Mouse (Mus musculus): ENCODE results near the gene Zfp948. TPM values are rescaled to one million over a fixed set of nuclear protein-coding genes. Genes with fewer than 3 reads are reported as not detected.
A peak's percentile ranks its signal among the peaks of the same experiment; 100 is the strongest.

Zfp948 gene
- total and polyA plus RNA-seq, 3 experiments: 2.1 to 22.6 (median 13.8) TPM

DNA sequence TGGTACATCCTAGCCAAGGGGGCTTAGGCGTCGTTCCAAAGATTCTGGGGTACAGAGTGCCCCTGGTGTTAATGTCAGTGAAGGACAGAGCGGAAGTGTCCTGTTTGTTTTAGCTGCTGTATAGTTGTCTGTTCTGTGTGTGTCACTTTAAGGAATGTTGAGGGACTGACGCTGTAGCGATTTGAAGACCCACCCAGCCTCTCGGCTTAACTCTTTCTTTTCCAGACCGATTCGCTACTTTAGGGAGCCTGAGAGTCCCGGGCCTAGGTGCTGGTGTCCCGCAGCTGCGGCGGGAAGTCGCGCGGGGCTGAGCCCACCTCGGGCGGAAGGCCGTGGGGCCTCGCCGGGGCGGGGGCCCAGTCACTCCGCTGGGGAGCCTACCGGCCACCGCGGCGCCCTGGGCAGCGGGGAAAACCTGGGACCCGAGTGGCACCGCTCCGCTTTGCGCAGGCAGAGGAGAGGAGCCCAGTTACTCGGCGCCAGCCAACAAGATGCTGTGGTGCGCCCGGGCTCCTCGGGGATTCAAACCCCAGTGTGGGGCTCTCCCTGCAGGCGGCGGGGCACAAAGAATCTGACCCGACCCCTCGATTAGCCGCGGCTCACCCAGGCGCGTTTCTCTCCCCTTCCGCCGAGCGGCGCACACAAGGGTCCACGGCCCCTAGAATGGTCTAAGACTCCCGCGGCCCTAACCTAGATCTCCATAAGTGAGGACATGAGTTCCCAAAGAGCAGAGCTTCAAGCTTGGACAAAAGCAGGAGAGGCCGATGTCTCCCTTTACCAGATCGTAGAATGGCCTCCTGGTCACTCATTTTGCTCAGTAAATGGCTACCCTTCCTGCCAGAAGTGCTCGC is 34.5 kb upstream of the Zfp948 start:
- Histone ChIP-seq H3K36me3 (replicated peaks) (no peaks in the 10 kb centered on the region), H3K4me3 (ENCODE audit: low read depth, low read length) (peak overlapping the region; percentile 77), H3K4me1 (ENCODE audit: insufficient read depth, low read depth, low read length) (peaks cover 42% of the 10 kb centered on the region), H3K9me3 (replicated peaks) (no peaks in the 10 kb centered on the region), H3K27me3 (ENCODE audit: insufficient read depth, low read length) (no peaks in the 10 kb centered on the region)
- TF ChIP-seq GATA1 (IDR thresholded peaks at IDR 0.05; ENCODE audit: borderline replicate concordance, low read length): no peak
- TF ChIP-seq TAL1 (conservative IDR thresholded peaks at IDR 0.05; ENCODE audit: low read depth, low read length): no peak
- no peak for TF ChIP-seq GATA2 (IDR thresholded peaks at IDR 0.05; ENCODE audit: borderline replicate concordance, low read depth, low read length)
- no peak for TF ChIP-seq CTCF (IDR thresholded peaks at IDR 0.05; ENCODE audit: low read depth, low read length)
- TF ChIP-seq POLR2AphosphoS5 (IDR thresholded peaks at IDR 0.05; ENCODE audit: insufficient replicate concordance, low read depth, low read length): no peak
- DNase-seq (ENCODE audit: low spot score) (peak; percentile 65), ATAC-seq (ENCODE audit: extremely low read depth, insufficient number of reproducible peaks, low FRiP score, poor library complexity, severe bottlenecking) (peak; percentile 68)

DNA sequence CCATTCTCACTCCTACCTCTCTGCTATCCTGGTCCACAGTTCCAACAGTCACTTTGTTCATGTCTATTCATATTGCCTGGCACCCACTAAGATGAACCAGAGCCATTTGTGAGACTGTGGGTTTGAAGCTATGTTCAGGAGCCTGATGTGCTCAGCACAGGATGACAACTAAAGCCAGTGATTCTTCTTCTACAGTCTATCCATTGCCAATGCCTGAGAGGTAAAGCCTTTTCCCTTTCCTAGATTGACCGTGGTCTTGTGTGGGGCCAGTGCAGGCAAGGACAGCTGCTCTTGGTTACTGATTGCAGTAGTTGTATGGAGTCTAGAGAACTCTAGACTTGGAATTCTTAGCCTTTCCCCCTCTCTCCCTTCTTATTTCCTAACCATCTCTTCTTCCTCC is 32.8 kb upstream of the Zfp948 start:
- H3K4me1 ChIP-seq (ENCODE audit: insufficient read depth, low read depth, low read length): peaks cover 42% of the 10 kb centered on the region

DNA sequence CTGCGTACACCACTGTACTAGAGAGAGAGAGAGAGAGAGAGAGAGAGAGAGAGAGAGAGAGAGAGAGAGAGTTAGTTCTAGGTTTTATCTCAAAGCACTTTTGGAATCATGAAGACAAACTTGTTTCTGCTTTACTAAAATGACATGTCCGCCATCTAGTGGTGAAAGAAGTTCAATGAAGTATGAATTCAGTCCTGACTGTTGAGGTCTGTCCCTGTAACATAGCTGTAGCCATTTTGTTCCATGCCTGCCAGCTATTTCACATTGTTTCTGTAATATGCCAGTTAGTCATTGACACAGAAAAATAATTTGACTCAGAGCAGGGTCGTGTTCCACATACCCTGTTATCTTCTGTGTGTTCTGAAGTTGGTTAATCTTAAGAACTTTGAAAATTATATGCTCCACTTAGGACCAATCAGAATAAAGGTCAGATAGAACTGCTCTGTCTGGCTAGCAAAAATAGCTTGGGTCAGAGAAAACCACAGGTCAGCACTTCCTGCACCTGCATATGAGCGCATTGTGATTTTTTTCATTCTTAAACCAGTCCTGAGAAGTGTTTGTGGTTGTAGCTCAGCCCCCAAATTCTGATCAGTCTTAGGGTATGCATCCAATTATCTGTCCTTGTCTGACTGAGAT is 32.2 kb upstream of the Zfp948 start:
- Histone ChIP-seq H3K27me3 (ENCODE audit: insufficient read depth, low read length) (no peaks in the 10 kb centered on the region), H3K4me1 (ENCODE audit: insufficient read depth, low read depth, low read length) (peaks cover 42% of the 10 kb centered on the region), H3K36me3 (replicated peaks) (no peaks in the 10 kb centered on the region), H3K4me3 (ENCODE audit: low read depth, low read length) (peak overlapping the region; percentile 74; the same call in 1 of the 2 replicates), H3K9me3 (replicated peaks) (no peaks in the 10 kb centered on the region)
- TF ChIP-seq TAL1 (conservative IDR thresholded peaks at IDR 0.05; ENCODE audit: low read depth, low read length) (no peak), CTCF (IDR thresholded peaks at IDR 0.05; ENCODE audit: low read depth, low read length) (peak; percentile 28; the same call in 1 of the 2 replicates), GATA2 (IDR thresholded peaks at IDR 0.05; ENCODE audit: borderline replicate concordance, low read depth, low read length) (no peak), POLR2AphosphoS5 (IDR thresholded peaks at IDR 0.05; ENCODE audit: insufficient replicate concordance, low read depth, low read length) (no peak)
- peak; percentile 38 for DNase-seq (ENCODE audit: low spot score)
- peak; percentile 51 for ATAC-seq (ENCODE audit: extremely low read depth, insufficient number of reproducible peaks, low FRiP score, poor library complexity, severe bottlenecking)

More for the DNA sequence above, 32.8 kb upstream of the Zfp948 start:
- TF ChIP-seq POLR2AphosphoS5 (IDR thresholded peaks at IDR 0.05; ENCODE audit: insufficient replicate concordance, low read depth, low read length) (no peak), CTCF (IDR thresholded peaks at IDR 0.05; ENCODE audit: low read depth, low read length) (no peak), TAL1 (conservative IDR thresholded peaks at IDR 0.05; ENCODE audit: low read depth, low read length) (no peak), GATA2 (IDR thresholded peaks at IDR 0.05; ENCODE audit: borderline replicate concordance, low read depth, low read length) (no peak), GATA1 (IDR thresholded peaks at IDR 0.05; ENCODE audit: borderline replicate concordance, low read length) (no peak)
- ATAC-seq (ENCODE audit: extremely low read depth, insufficient number of reproducible peaks, low FRiP score, poor library complexity, severe bottlenecking) (no peak), DNase-seq (ENCODE audit: low spot score) (no peak)
- no peak overlapping the region for H3K4me3 ChIP-seq (ENCODE audit: low read depth, low read length)
- H3K27me3 ChIP-seq (ENCODE audit: insufficient read depth, low read length): no peaks in the 10 kb centered on the region
- H3K36me3 ChIP-seq (replicated peaks): no peaks in the 10 kb centered on the region
- no peaks in the 10 kb centered on the region for H3K9me3 ChIP-seq (replicated peaks)

DNA sequence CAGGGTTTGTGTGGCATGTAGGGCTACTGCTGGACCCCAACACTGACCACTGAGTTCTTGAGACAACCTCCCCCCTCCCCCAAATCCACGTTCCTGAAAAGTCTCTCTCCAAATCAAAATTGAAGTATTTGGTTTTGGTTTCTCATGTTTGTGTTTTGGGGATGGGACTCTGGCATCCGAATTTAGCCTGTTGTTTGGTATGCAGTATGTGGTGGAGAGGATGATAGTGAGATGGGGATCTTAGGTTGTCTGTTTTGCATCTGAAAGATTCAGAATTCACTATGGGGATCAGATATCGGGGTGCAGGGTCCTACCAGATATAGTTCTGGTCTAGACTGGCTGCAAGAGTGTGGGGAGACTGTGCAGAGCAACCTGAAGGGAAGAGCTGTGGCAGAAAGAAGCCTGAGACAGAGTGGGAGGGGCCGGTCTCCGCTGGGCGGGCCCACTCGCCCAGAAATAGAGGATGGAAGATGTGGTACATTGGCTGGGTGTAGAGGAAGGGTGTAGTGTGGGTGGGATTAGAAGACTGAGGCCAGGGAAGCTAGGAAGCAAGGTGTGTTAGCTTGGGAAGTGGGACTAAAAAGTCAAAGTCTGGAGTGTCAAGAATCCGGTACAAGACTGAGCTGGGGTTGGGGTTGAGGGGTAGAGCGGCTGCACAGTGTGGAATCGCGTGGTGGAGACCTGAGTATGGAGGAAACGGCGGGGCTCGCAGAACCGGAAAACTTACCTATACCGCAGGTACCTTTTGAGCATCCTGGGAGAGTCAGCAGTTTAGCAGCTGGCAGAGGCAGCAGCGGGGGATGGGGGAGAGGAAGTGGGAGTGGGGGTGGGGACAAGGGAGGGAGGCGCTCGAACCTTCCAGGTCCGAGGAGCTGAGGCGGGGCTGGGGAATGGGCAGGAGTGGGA is 31.5 kb upstream of the Zfp948 start, which contains the start of gene Zfp52:
Gene Zfp52, plus strand, starts transcription at position 444 of the 906 bp plus-strand sequence.
- Histone ChIP-seq H3K4me1 (ENCODE audit: insufficient read depth, low read depth, low read length) (peaks cover 42% of the 10 kb centered on the region), H3K27me3 (ENCODE audit: insufficient read depth, low read length) (no peaks in the 10 kb centered on the region), H3K36me3 (replicated peaks) (no peaks in the 10 kb centered on the region), H3K9me3 (replicated peaks) (no peaks in the 10 kb centered on the region), H3K4me3 (ENCODE audit: low read depth, low read length) (peak within 1 kb of the TSS; percentile 74)
- DNase-seq (ENCODE audit: low spot score): peak; percentile 52
- no peak for TF ChIP-seq GATA1 (IDR thresholded peaks at IDR 0.05; ENCODE audit: borderline replicate concordance, low read length)
- no peak for TF ChIP-seq GATA2 (IDR thresholded peaks at IDR 0.05; ENCODE audit: borderline replicate concordance, low read depth, low read length)
- TF ChIP-seq CTCF (IDR thresholded peaks at IDR 0.05; ENCODE audit: low read depth, low read length): no peak
- TF ChIP-seq TAL1 (conservative IDR thresholded peaks at IDR 0.05; ENCODE audit: low read depth, low read length): no peak
- TF ChIP-seq POLR2AphosphoS5 (IDR thresholded peaks at IDR 0.05; ENCODE audit: insufficient replicate concordance, low read depth, low read length): no peak
- ATAC-seq (ENCODE audit: extremely low read depth, insufficient number of reproducible peaks, low FRiP score, poor library complexity, severe bottlenecking): peak; percentile 79

DNA sequence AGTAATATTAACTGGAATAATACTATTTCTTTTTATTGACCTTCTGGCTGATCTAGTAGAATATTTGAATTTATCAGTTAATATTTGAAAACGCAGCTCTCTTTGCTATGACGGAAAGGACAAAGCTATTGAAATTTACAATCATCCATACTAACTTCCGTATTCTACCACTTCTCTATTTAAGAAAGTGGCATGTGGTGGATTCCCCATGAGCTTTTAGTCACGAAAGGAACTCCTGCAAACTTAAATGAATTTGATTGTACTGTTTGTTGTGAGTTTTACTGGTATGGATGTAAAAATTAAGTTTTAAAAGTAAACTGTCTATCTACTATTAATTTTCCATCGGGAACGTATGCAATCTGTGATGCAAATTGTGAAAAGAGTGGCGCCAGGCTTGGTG is 30.7 kb upstream of the Zfp948 start:
- no peak for DNase-seq (ENCODE audit: low spot score)
- Histone ChIP-seq H3K36me3 (replicated peaks) (no peaks in the 10 kb centered on the region), H3K27me3 (ENCODE audit: insufficient read depth, low read length) (no peaks in the 10 kb centered on the region), H3K4me1 (ENCODE audit: insufficient read depth, low read depth, low read length) (peaks cover 40% of the 10 kb centered on the region), H3K4me3 (ENCODE audit: low read depth, low read length) (peak overlapping the region; percentile 74), H3K9me3 (replicated peaks) (no peaks in the 10 kb centered on the region)
- TF ChIP-seq GATA1 (IDR thresholded peaks at IDR 0.05; ENCODE audit: borderline replicate concordance, low read length): no peak
- TF ChIP-seq CTCF (IDR thresholded peaks at IDR 0.05; ENCODE audit: low read depth, low read length): no peak
- TF ChIP-seq TAL1 (conservative IDR thresholded peaks at IDR 0.05; ENCODE audit: low read depth, low read length): no peak
- no peak for TF ChIP-seq GATA2 (IDR thresholded peaks at IDR 0.05; ENCODE audit: borderline replicate concordance, low read depth, low read length)
- no peak for ATAC-seq (ENCODE audit: extremely low read depth, insufficient number of reproducible peaks, low FRiP score, poor library complexity, severe bottlenecking)
